Mouse (Mus musculus) kidney, adult 8-10 months (tissue): ENCODE data around the gene Akt3.

Experiments
- DNase-seq, 2 experiments: peaks; one replicate each; pipeline ENCODE4 v3.0.0; 2022

Akt3 gene

DNA sequence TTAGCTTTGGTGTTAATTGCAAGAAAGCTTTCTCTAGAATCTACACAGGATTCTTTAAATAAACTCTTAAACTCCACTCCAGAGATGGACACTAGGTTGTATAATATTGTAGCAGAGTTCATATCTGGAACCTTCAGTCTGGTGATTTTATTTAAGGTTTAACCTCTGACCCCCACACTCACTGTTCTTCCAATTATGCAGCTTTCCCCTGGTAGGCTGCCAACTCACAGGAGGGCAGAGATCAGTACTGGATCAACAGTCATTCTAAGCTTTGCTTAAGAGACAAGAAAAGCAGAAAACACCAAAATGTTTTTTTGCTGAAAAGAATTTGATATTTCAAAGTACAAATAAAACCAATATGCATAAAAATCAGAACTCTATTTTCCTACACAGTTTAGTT lies 212.1 kb downstream of the Akt3 start:
- peak; percentile 86 to 87 for DNase-seq

DNA sequence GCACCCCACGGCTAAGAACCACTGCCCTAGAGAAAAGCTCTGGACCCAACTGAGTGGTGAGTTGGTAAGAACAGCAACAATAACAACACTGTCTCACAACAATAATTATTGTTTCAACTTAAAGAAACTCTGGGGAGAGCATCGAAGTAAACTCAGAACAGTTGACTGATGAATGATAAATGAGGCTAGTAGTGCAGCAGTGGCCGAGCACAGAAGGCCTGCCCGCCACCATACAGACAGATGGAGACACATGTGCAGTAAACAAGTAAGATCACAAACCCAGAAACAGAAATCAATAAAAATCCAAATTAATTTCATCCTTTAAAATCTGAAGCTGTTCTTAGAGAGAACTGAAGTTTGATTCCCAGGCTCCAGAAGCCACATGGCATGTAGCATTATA lies 217.9 kb downstream of the Akt3 start:
- no peak for DNase-seq

DNA sequence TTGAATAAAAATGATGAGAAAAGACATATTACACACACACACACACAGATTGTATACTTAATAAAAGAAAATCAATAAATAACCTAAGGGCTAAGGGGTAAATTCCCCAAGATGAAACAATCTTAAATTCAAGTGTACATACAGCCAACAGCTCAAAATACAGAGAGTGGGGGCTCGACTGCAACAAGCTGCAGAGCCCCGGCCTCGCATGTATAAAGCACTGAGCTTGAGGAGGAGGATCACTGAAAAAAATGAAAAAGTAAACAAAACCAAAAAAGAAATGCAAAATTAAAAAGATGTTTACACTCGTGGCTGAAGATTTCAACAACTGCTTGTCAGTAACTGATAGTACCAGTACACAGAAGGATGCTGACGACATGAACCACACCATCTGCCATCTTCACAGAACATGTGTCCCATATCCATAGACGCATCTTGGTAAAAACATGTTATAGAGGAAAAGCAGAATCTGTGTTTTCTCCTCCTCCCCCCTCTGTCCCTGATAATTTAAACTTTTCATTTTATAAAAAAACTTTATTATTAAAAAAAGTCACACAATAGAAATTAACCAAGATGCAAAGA lies 218.8 kb downstream of the Akt3 start:
- DNase-seq: no peak

DNA sequence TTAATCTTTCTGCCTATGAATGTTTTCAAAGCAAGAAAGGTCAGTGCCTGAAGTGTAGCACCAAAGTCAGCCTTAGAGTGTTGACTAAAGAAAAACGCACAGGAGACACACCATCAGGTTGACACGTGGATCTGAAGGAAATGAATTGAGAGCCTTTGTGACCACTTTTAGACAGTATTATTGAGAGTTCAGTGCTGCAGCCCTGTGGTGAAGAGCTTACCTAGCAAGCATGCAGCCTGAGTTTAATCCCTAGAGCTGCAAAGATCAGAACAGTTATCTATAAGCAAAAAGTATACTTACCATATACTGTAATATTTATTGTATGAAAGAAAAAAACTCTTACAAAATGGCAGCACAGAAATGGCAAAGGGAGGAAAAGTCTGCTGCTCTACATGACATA lies 219.6 kb downstream of the Akt3 start:
- DNase-seq: no peak

- no peak for DNase-seq
Observed at GRCm38 (mm10) chr1:177035460-177035859, 222.5 kb downstream of the Akt3 start.

DNA sequence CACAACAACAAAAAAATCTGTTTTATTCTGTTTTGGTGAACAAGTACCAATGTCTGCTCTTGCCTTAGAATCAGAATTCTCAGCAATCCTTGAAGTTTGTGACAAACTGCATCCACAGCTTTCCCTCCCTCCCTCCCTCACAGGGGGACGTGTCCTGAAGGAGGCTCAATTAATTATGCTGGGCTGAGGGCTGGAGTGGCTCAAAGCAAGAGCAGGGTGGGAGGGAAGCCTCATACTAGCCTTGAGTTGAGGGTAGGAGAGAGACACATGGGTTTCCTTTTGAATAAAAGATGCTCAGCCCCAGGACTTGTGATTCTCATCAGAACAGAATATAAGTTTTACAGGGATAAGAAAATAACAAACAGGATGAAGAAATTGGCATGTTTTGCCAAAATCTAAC lies 225.8 kb downstream of the Akt3 start:
- no peak for DNase-seq

DNA sequence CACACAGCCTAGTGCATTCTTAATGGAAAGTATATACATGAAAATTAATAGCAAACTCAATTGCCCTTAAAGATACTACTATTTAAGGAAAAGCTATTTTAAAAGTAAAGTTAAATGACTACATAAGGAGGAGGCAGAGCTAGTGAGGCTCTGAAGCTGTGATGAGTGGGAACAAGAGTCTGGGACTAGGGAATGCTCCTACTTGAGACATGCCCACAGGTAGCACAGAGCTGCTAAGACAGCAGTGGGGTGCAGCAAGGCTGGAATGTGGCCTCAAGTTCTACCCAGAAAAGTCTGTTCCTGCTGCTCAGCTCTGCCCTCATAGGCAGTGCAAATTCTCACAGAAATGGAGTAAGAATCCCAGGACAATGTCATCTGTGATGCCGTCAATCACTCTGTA lies 226.8 kb downstream of the Akt3 start:
- DNase-seq: no peak

DNA sequence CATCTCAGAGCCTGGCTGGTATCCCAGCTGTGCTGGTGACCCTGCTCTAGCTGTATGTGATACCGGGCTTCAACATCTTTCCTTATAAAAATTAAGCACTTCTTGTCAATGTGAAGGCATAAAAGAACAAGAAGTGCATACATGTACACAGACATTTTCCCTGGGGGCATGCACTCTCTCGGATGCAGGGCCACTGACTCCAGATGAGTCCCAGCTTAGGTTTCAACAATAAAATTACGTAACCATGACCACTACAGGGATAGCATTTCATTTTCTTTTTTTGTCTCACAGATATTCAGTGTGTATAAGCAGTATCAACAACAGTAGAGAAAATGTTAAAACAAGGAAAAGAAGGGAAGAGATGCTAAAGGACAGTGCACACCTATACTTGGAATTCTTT lies 227.3 kb downstream of the Akt3 start:
- no peak for DNase-seq

DNA sequence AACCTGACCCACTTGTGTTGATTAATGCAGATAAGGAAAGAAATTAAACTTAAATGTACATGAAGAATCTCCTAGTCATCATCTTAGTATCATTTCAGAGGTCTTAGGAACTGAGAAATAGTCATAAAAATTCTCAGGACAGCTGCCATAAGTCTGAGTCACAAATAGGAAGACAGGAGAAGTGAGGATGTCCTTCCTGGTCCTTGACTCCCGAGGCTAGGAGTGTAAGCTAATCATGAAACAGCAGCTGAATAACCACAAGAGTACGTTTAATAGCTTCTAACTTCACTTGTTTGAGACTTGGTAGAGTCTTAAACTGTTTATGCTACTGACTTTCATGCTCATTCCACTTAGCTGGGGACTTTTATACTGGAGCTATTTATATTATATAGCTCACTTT lies 229.0 kb downstream of the Akt3 start:
- DNase-seq: no peak

- no peak for DNase-seq
Observed at GRCm38 (mm10) chr1:177027706-177028105, 230.3 kb downstream of the Akt3 start.

DNA sequence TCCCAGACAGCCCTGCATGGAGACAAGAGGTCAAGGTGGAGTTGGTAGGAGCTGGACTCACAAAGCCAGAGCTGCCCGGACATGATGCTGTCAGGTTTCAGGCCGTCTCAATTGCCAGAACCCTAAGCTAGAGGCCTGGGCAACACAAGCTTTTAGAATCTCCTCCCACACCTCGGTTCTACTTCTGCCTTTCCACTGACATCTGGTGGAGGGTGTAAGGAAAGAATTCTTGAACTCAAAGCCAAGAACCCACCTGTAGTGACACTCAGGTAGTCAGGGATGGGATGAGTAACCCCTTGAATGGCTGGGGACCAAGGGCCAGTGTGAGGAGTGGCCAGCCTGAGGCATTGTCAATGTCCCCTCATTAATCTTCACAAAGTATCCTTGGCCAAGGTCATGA lies 235.3 kb downstream of the Akt3 start:
- no peak for DNase-seq

GRCm38 (mm10) chr1:177019668-177020067 lies 238.3 kb downstream of the Akt3 start:
- DNase-seq: no peak

- DNase-seq: no peak
Observed at GRCm38 (mm10) chr1:177018750-177019149, 239.3 kb downstream of the Akt3 start.

DNA sequence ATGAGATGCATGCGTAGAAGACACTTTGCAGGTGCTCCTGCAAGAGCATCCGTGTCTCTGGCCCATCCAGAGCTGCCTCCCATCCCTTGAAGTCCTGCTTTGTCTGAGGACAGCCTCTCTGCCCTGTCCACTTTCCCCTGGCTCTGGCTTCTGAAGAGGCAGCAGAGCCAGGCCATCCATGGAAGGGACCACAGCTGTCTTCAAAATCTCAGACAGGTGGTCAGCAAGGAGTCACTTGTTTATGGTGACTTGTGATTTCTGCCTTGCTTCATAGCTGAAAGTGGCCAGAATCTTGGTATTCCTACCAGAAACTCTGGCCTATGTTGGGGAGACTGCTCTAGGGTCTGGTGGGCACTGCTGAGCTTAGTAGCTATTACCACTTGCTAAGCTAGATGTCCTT lies 241.3 kb downstream of the Akt3 start:
- DNase-seq: no peak

- DNase-seq: no peak
Observed at GRCm38 (mm10) chr1:177015917-177016316, 242.1 kb downstream of the Akt3 start.

GRCm38 (mm10) chr1:177014921-177015439 lies 243.0 kb downstream of the Akt3 start:
- no peak for DNase-seq

DNA sequence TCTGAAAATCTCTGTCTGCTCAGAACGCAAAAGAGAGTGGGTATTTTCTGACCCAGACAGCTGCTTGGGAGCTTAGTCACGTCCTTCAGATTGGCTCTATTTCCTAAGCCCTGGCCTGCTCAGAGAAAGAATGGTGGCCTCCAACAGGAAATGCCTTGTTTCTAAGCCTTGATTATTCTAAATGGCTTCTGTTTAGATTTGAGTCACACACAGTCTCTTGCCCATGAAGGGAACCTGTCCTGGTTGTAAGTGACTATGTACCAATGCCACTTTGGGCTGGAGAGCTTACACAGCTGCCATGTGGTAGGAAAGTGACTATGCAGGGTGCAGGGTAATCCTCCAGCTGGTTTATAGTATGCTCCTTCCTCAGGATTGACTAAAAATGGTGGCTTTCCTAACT lies 243.7 kb downstream of the Akt3 start:
- no peak for DNase-seq

DNA sequence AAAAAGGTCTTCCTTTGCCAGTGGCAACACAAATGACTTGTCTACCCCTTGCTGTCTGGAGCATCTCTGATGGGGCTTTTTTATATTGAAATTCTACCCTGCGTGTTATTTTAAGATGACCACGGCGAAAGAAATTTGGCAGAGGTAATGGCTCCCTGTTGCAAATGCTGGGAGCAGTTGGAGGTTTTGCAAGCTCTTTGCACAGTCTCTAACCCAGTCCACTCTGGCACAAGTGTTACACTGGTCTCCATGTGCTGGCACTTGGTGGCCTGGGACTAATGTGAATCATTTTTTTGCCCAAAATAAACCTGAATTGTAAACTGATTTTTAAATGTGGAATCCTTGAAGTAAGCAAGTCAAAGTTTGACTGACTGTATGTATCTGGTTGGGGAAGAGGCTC lies 244.2 kb downstream of the Akt3 start:
- DNase-seq: no peak

- no peak for DNase-seq
Observed at GRCm38 (mm10) chr1:177013313-177013712, 244.7 kb downstream of the Akt3 start.

GRCm38 (mm10) chr1:177012774-177013173 lies 245.2 kb downstream of the Akt3 start:
- no peak for DNase-seq

GRCm38 (mm10) chr1:177011688-177012087 lies 246.3 kb downstream of the Akt3 start:
- no peak for DNase-seq

GRCm38 (mm10) chr1:177010607-177011302 lies 247.2 kb downstream of the Akt3 start:
- no peak for DNase-seq

GRCm38 (mm10) chr1:177010041-177010440 lies 248.0 kb downstream of the Akt3 start:
- no peak for DNase-seq

- no peak for DNase-seq
Observed at GRCm38 (mm10) chr1:177008777-177009176, 249.2 kb downstream of the Akt3 start.

DNA sequence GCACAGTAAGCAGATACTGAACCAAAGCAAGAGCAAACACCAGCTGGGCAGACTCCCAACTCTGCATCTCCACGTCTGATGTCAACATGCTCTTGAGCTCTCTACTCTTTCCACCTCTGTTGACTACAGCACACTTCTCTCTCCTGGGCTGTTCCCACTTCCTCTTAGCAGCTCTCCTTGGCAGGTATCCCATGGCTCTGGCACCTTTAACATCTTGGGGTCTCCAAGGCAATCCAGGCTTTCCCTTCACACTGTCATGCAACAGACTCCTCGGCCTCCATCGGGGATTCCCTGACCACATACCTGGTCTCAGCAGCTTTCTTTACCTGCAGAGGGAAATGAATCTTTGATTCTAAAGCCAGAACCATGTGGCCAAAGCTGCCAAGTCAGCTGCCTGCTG lies 250.6 kb downstream of the Akt3 start:
- DNase-seq: no peak
